In the genomic region with DNA sequence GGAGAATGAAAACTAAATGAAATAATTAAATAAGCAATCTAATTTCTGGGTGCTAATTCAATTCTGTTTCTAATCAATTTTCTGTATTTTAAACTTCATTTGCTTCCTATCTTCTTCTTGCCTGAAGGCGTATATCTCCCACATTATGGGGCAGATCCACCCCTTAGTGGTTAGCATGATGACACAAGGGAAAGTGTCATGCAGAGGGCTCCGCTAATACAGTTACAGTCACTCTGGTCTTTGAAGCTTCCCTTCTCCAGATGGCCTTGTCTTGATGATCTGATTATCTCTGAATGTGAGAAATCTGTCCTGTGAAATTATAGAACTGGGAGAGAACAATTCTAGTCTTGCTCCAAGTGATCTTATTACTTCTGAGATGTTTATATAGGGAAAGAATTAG, we compare ENCODE assay signal across 27 mouse cellular contexts.
DNase-seq lines count a peak whose midpoint lies in the region; ATAC-seq and TF ChIP-seq lines count a peak whose summit lies in the region.
"Had no signal": no experiment of that assay in that cellular context is flagged by ENCODE, and none has a peak within 500 bp of the region (broad histone marks: within the 10 kb centered on the region; RNA-seq: fewer than 3 reads in every experiment).

No protein-coding gene starts in this region.

- no peak for TF ChIP-seq CTCF in layer of hippocampus, adult 2 months (conservative IDR thresholded peaks at IDR 0.05)

- H3K27ac ChIP-seq in layer of hippocampus, adult 2 months: peak overlapping the region; percentile 43; the same call in 1 of the 2 replicates
- peak overlapping the region; percentile 53; the same call in 1 of the 2 replicates for H3K27ac ChIP-seq in hindbrain, embryonic 13.5 days
- H3K27ac ChIP-seq: kidney, embryonic 15.5 days; limb, embryonic 12.5 days; liver, embryonic 15.5 days; stomach, embryonic 15.5 days had no signal

- no peaks in the 10 kb centered on the region for H3K27me3 ChIP-seq in hindbrain, embryonic 13.5 days
- H3K27me3 ChIP-seq: heart, embryonic 12.5 days; kidney, embryonic 15.5 days; limb, embryonic 12.5 days; liver, embryonic 15.5 days; neural tube, embryonic 13.5 days; stomach, embryonic 15.5 days had no signal

- peak; percentile 66; the same call in 1 of the 2 replicates for ATAC-seq in common myeloid progenitor, adult 5-6 weeks (replicated peaks; ENCODE audit: low read depth, poor library complexity, severe bottlenecking)
- 0 out of 2 replicates have a peak, but pooled peaks have one; percentile 55 for ATAC-seq in hindbrain, embryonic 13.5 days (ENCODE audit: low FRiP score)
- ATAC-seq in megakaryocyte progenitor cell, adult 5-6 weeks (replicated peaks; ENCODE audit: poor library complexity): peak; percentile 72

- no peak for DNase-seq in layer of hippocampus, adult 2 months (ENCODE audit: low spot score in 2 of 2)
- no peak for DNase-seq in layer of hippocampus, adult 11-12 months (ENCODE audit: low spot score)
- no peak for DNase-seq in adrenal gland, adult 2 months
- no peak for DNase-seq in urinary bladder, postnatal 4 days (ENCODE audit: low spot score in 2 of 2)
- DNase-seq: adrenal gland, adult 8-10 months; B cell, adult 2 months; cerebellum, adult 11 months; cerebellum, postnatal 10 days; gastrocnemius, postnatal 10 days; heart, adult 18-20 months; heart, postnatal 4 days; kidney, adult 18-20 months; kidney, postnatal 36 days; layer of hippocampus, postnatal 36 days; lung, embryonic 14.5 days; right cerebral cortex, postnatal 14 days had no signal

- WGBS in hindbrain, embryonic 13.5 days: 53% methylated on average over 2 of the region's 2 CpGs

- no peaks in the 10 kb centered on the region for H3K36me3 ChIP-seq in hindbrain, embryonic 13.5 days
- H3K36me3 ChIP-seq: heart, embryonic 12.5 days; kidney, embryonic 15.5 days; limb, embryonic 12.5 days; liver, embryonic 15.5 days; neural tube, embryonic 13.5 days; stomach, embryonic 15.5 days had no signal

- H3K4me3 ChIP-seq in layer of hippocampus, adult 2 months: no peak overlapping the region
- no peak overlapping the region for H3K4me3 ChIP-seq in hindbrain, embryonic 13.5 days
- H3K4me3 ChIP-seq: erythroblast, embryonic 14.5 days; heart, embryonic 12.5 days; kidney, embryonic 15.5 days; limb, embryonic 12.5 days; liver, embryonic 15.5 days; neural tube, embryonic 13.5 days; stomach, embryonic 15.5 days had no signal

- H3K9ac ChIP-seq in hindbrain, embryonic 13.5 days: no peak overlapping the region
- H3K9ac ChIP-seq: heart, embryonic 12.5 days; kidney, embryonic 15.5 days; limb, embryonic 12.5 days; liver, embryonic 15.5 days; lung, embryonic 14.5 days; neural tube, embryonic 13.5 days; stomach, embryonic 15.5 days had no signal

- H3K9me3 ChIP-seq in hindbrain, embryonic 13.5 days: no peaks in the 10 kb centered on the region
- H3K9me3 ChIP-seq: heart, embryonic 12.5 days; kidney, embryonic 15.5 days; limb, embryonic 12.5 days; liver, embryonic 15.5 days; neural tube, embryonic 13.5 days; stomach, embryonic 15.5 days had no signal

- peaks cover 37% of the 10 kb centered on the region for H3K4me1 ChIP-seq in hindbrain, embryonic 13.5 days (replicated peaks)
- H3K4me1 ChIP-seq: kidney, embryonic 15.5 days; limb, embryonic 12.5 days; liver, embryonic 15.5 days; stomach, embryonic 15.5 days had no signal

- H3K4me2 ChIP-seq in hindbrain, embryonic 13.5 days: no peak overlapping the region
- H3K4me2 ChIP-seq: heart, embryonic 12.5 days; kidney, embryonic 15.5 days; limb, embryonic 12.5 days; liver, embryonic 15.5 days; lung, embryonic 14.5 days; midbrain, embryonic 11.5 days; neural tube, embryonic 13.5 days; stomach, embryonic 15.5 days had no signal
